Mouse (Mus musculus) hindbrain, embryonic 13.5 days (tissue): ENCODE data around the gene Cox8b. TPM values are rescaled to one million over a fixed set of nuclear protein-coding genes. Genes with fewer than 3 reads are reported as not detected.
A peak's percentile ranks its signal among the peaks of the same experiment; 100 is the strongest.

Experiments used
- ATAC-seq: fragments of 200-750 bp; cut with Nextera tagmentation; 2 replicates; pipeline ENCODE4 v1.8.0; 2017; ENCODE audit warnings: moderate TSS enrichment; ENCODE audit not compliant: low FRiP score
- H3K27ac ChIP-seq: fragments of 300-500 bp; sonication (generic); 2 replicates; pipeline ENCODE4 v1.5.1; 2015; ENCODE audit warnings: inconsistent platforms, mild to moderate bottlenecking, moderate library complexity
- H3K27me3 ChIP-seq: fragments of 300-500 bp; sonication (generic); 2 replicates; pipeline ENCODE4 v1.6.1; 2015; ENCODE audit warnings: mild to moderate bottlenecking, inconsistent platforms
- H3K36me3 ChIP-seq: fragments of 300-500 bp; sonication (generic); 2 replicates; pipeline ENCODE4 v1.6.1; 2015; ENCODE audit warnings: mild to moderate bottlenecking, inconsistent platforms
- H3K4me1 ChIP-seq: fragments of 300-500 bp; sonication (generic); replicated peaks from 2 replicates; pipeline ENCODE4 v1.6.1; 2015; ENCODE audit warnings: inconsistent platforms
- H3K4me2 ChIP-seq: fragments of 300-500 bp; sonication (generic); 2 replicates; pipeline ENCODE4 v1.6.1; 2015; ENCODE audit warnings: inconsistent platforms, mild to moderate bottlenecking, moderate library complexity
- H3K4me3 ChIP-seq: fragments of 300-500 bp; sonication (generic); 2 replicates; pipeline ENCODE4 v1.5.1; 2015; ENCODE audit warnings: mild to moderate bottlenecking, inconsistent platforms
- H3K9ac ChIP-seq: fragments of 300-500 bp; sonication (generic); 2 replicates; pipeline ENCODE4 v1.6.1; 2015; ENCODE audit warnings: mild to moderate bottlenecking, inconsistent platforms
- H3K9me3 ChIP-seq: fragments of 300-500 bp; sonication (generic); 2 replicates; pipeline ENCODE4 v1.6.1; 2016; ENCODE audit warnings: inconsistent platforms
- WGBS: fragments of 180-500 bp; shearing (Covaris S2); methylation state at CpG from one replicate; pipeline ENCODE4 v1.1.7; 2015; 5-methylcytosine and 5-hydroxymethylcytosine counted together
- polyA plus RNA-seq: library from polyadenylated mRNA; unstranded; fragments of >200 nt; fragmentation: Nextera tagmentation; extraction: Ambion mirVana; gene quantifications from 2 replicates; pipeline ENCODE4 v1.2.1, GENCODE M21; 2015

Cox8b gene
- polyA plus RNA-seq, 1 experiment from 2014 or later, result not detected

GRCm38 (mm10) chr7:140938896-140939295 lies 38.6 kb upstream of the Cox8b start:
- Histone ChIP-seq H3K27ac (no peak overlapping the region), H3K9ac (no peak overlapping the region), H3K4me1 (peaks cover 19% of the 10 kb centered on the region), H3K9me3 (no peaks in the 10 kb centered on the region), H3K4me2 (no peak overlapping the region), H3K27me3 (peaks cover 2% of the 10 kb centered on the region; the same call in 1 of the 2 replicates), H3K36me3 (no peaks in the 10 kb centered on the region), H3K4me3 (no peak overlapping the region)
- whole genome bisulfite sequencing, result 22% methylated on average over 2 of the region's 2 CpGs
- no peak for ATAC-seq

GRCm38 (mm10) chr7:140938436-140938835 lies 38.2 kb upstream of the Cox8b start:
- H3K4me1 ChIP-seq, result peaks cover 19% of the 10 kb centered on the region
- 39% methylated on average over 3 of the region's 3 CpGs for WGBS
- no peak overlapping the region for H3K27ac ChIP-seq
- H3K9me3 ChIP-seq, result no peaks in the 10 kb centered on the region
- no peaks in the 10 kb centered on the region for H3K36me3 ChIP-seq
- H3K9ac ChIP-seq, result no peak overlapping the region
- no peak overlapping the region for H3K4me3 ChIP-seq
- no peak for ATAC-seq
- peaks cover 2% of the 10 kb centered on the region; the same call in 1 of the 2 replicates for H3K27me3 ChIP-seq
- H3K4me2 ChIP-seq, result no peak overlapping the region

DNA sequence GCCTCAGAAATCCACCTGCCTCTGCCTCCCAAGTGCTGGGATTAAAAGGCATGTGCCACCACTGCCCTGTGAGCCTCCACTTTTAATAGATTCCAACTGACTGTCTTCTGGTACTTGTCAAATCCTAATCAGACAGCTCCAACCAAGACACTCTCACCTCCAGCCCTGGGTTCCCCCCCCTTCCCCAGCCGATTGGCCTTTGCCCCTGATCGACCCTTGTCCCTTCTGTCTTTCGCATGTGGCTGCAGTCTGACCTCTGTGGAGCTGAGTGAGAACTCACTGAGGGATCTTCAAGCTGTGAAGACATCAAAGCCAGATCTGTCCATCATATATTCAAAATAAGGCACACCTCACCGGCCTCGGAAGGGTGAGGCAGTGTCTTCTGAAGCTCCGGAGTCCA lies 26.9 kb upstream of the Cox8b start:
- Histone ChIP-seq H3K4me1 (peaks cover 16% of the 10 kb centered on the region), H3K4me3 (no peak overlapping the region), H3K27ac (no peak overlapping the region), H3K4me2 (no peak overlapping the region), H3K9me3 (no peaks in the 10 kb centered on the region), H3K27me3 (peaks cover 36% of the 10 kb centered on the region), H3K36me3 (no peaks in the 10 kb centered on the region), H3K9ac (no peak overlapping the region)
- WGBS, result 88% methylated on average over 6 of the region's 6 CpGs
- no peak for ATAC-seq

DNA sequence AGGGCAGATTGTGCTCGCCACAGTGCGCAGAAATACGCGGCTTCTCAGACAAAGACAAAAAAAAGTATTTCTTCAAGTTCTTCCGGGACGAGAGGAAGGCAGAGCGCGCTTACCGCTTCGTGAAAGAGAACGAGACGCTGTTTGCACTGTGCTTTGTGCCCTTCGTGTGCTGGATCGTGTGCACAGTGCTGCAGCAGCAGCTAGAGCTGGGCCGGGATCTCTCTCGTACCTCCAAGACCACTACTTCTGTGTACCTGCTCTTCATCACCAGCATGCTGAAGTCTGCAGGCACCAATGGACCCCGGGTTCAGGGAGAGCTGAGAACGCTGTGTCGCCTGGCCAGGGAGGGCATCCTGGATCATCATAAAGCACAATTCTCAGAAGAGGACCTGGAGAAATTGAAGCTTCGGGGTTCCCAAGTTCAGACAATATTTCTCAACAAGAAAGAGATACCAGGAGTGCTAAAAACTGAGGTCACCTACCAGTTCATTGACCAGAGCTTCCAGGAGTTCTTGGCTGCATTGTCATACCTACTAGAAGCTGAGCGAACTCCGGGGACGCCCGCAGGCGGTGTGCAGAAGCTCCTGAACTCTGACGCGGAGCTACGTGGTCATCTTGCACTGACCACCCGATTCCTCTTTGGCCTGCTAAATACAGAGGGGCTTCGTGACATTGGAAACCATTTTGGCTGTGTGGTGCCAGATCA lies 23.0 kb upstream of the Cox8b start:
- peak overlapping the region; percentile 42 for H3K4me3 ChIP-seq

DNA sequence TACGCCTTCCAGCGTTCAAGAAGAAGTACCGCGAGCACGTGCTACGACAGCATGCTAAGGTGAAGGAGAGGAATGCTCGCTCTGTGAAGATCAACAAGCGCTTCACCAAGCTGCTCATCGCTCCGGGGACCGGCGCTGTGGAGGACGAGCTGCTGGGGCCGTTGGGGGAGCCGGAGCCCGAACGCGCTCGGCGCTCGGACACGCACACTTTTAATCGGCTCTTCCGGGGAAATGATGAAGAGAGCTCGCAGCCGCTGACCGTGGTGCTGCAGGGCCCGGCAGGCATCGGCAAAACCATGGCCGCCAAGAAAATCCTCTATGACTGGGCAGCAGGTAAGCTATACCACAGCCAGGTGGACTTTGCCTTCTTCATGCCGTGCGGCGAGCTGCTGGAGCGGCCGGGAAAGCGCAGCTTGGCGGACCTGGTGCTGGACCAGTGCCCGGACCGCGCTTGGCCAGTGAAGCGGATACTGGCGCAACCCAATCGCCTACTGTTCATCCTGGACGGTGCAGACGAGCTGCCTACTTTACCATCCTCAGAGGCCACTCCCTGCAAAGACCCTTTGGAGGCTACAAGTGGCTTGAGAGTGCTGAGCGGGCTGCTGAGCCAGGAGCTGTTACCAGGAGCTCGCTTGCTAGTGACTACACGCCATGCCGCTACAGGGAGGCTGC lies 22.3 kb upstream of the Cox8b start:
- Histone ChIP-seq H3K4me1 (peaks cover 25% of the 10 kb centered on the region), H3K36me3 (no peaks in the 10 kb centered on the region), H3K9ac (peak overlapping the region; percentile 61), H3K27ac (no peak overlapping the region), H3K9me3 (no peaks in the 10 kb centered on the region), H3K27me3 (peaks cover 79% of the 10 kb centered on the region), H3K4me3 (peak overlapping the region; percentile 42), H3K4me2 (peak overlapping the region; percentile 90)
- peak; percentile 54; the same call in 1 of the 2 replicates for ATAC-seq
- WGBS, result under 1% methylated on average over 49 of the region's 49 CpGs

More for the DNA sequence above, 23.0 kb upstream of the Cox8b start:
- H3K9me3 ChIP-seq, result no peaks in the 10 kb centered on the region
- H3K36me3 ChIP-seq, result no peaks in the 10 kb centered on the region
- H3K27ac ChIP-seq, result no peak overlapping the region
- H3K4me1 ChIP-seq, result peaks cover 25% of the 10 kb centered on the region
- WGBS, result 24% methylated on average over 30 of the region's 30 CpGs
- H3K27me3 ChIP-seq, result peaks cover 72% of the 10 kb centered on the region
- peak overlapping the region; percentile 61 for H3K9ac ChIP-seq
- peak overlapping the region; percentile 90 for H3K4me2 ChIP-seq
- ATAC-seq, result no peak

DNA sequence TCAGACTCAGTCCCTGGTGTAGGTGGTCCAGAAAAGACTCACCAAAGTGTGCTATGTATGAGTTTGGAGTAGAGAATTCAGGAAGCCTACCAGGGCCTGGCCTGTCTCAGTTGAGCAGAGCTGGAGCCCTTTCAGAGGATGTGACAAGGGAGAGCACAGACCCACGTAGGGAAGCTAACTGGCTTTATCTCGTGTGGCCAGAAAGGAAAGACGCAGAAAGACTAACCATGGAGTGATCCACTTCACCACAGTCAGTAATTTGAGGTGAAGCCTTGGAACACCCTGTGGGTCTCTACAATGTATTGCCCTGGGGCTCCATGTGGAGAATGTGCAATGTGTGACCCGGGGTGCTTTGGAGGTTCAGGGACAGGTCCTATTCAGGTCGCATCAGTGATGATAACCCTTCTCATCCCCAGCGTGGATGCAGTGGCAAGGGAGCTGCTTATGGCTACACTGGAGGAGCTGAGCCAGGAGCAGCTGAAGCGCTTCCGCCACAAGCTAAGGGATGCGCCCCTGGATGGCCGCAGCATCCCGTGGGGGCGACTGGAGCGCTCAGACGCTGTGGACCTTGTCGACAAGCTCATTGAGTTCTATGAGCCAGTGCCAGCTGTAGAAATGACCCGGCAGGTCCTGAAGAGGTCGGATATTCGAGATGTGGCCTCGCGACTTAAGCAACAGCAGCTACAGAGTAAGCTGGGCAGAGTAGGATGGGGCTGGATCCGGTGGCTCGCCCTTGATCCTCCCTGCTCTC lies 21.2 kb upstream of the Cox8b start:
- H3K4me1 ChIP-seq, result peaks cover 25% of the 10 kb centered on the region
- H3K9me3 ChIP-seq, result no peaks in the 10 kb centered on the region
- H3K27ac ChIP-seq, result no peak overlapping the region
- H3K4me2 ChIP-seq, result peak overlapping the region; percentile 90
- WGBS, result 27% methylated on average over 22 of the region's 22 CpGs
- H3K9ac ChIP-seq, result no peak overlapping the region
- no peak for ATAC-seq
- H3K4me3 ChIP-seq, result peak overlapping the region; percentile 42
- H3K27me3 ChIP-seq, result peaks cover 79% of the 10 kb centered on the region
- H3K36me3 ChIP-seq, result no peaks in the 10 kb centered on the region

- Histone ChIP-seq H3K4me2 (peak within 1 kb of the TSS; percentile 90; the same call in 1 of the 2 replicates), H3K9ac (no peak within 1 kb of the TSS), H3K27ac (no peak within 1 kb of the TSS), H3K36me3 (no peaks in the 10 kb centered on the region), H3K4me1 (peaks cover 25% of the 10 kb centered on the region), H3K9me3 (no peaks in the 10 kb centered on the region), H3K4me3 (peak within 1 kb of the TSS; percentile 42), H3K27me3 (peaks cover 79% of the 10 kb centered on the region)
- no peak for ATAC-seq
- 81% methylated on average over 8 of the region's 8 CpGs for WGBS
These were observed 20.3 kb upstream of the Cox8b start, which contains the start of gene Nlrp6 for GRCm38 (mm10) chr7:140920418-140921029. Nlrp6 (plus strand) TSS chr7:140920902.

GRCm38 (mm10) chr7:140919911-140920310 lies 19.7 kb upstream of the Cox8b start:
- peaks cover 73% of the 10 kb centered on the region for H3K27me3 ChIP-seq
- ATAC-seq, result no peak
- H3K27ac ChIP-seq, result no peak overlapping the region
- peaks cover 25% of the 10 kb centered on the region for H3K4me1 ChIP-seq
- H3K36me3 ChIP-seq, result no peaks in the 10 kb centered on the region
- H3K4me3 ChIP-seq, result no peak overlapping the region
- H3K4me2 ChIP-seq, result no peak overlapping the region
- WGBS, result 87% methylated on average over 4 of the region's 4 CpGs
- no peaks in the 10 kb centered on the region for H3K9me3 ChIP-seq
- no peak overlapping the region for H3K9ac ChIP-seq

DNA sequence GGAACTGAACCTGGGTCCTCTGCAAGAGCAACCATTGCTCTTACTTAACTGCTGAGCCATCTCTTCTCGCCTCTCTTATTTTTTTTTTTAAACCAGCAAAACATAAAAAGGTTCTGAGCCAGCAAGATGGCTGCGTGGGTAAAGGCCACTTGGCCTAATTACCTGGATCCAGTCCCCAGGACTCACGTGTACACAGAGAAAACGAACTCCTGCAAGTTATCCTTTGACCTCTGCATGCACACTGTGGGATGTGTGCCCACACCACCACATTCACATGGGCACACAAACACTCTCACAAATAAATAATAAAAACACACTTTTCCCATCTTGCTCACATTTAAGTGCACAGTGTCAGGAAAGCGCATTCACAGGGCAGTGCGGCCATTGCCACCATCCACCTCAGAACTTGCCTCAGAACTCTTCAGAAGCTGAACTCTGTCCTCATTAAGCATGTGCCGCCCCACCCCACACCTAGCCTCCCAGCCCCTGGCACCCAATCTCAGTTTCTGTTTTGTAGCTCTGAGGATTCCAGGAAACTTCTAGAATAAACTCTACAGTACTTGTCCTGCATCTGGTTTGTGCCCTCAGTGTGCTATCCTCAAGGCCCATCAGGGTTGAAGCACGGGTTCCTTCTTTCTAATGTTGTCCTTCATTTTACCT lies 13.9 kb upstream of the Cox8b start:
- Histone ChIP-seq H3K36me3 (no peaks in the 10 kb centered on the region), H3K9me3 (no peaks in the 10 kb centered on the region), H3K27me3 (peaks cover 16% of the 10 kb centered on the region), H3K4me3 (no peak overlapping the region), H3K9ac (no peak overlapping the region), H3K4me1 (no peaks in the 10 kb centered on the region), H3K4me2 (no peak overlapping the region), H3K27ac (no peak overlapping the region)
- no peak for ATAC-seq
- 87% methylated on average over 8 of the region's 8 CpGs for WGBS

DNA sequence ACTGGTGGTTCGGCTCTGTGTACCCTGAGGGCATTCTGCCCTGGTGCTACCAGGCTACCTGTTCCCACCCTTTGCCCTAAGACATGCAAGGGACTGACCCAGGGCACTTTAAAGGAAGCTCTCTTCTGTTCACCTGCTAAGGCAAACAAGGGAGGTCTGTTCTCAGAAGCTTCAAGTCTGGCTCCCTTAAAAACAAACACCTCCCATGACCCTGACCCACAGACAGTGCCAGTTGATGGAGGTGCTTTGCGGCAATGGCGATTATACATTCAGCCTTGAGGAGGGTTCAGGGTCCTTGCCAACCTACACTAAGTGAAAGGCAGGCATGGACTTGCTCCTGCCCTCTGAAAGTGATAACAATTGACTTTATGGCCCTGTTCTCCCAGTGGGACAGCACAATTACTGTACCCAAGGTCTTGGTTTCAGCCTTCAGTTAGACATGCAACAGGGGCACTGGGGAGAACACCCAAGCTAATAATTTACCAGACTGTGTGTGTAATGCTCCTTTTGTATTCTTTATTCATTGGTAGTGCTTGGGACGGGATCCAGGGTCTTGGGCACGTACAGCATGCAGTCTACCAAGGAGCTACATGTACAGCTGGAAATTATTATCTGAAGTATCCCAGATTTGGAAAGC lies 12.7 kb upstream of the Cox8b start:
- Histone ChIP-seq H3K9ac (no peak overlapping the region), H3K27me3 (peaks cover 7% of the 10 kb centered on the region; the same call in 1 of the 2 replicates), H3K4me2 (no peak overlapping the region), H3K4me1 (peaks cover 5% of the 10 kb centered on the region; the same call in 1 of the 2 replicates), H3K9me3 (no peaks in the 10 kb centered on the region), H3K4me3 (no peak overlapping the region), H3K36me3 (no peaks in the 10 kb centered on the region), H3K27ac (no peak overlapping the region)
- ATAC-seq, result no peak
- 71% methylated on average over 5 of the region's 5 CpGs for WGBS

DNA sequence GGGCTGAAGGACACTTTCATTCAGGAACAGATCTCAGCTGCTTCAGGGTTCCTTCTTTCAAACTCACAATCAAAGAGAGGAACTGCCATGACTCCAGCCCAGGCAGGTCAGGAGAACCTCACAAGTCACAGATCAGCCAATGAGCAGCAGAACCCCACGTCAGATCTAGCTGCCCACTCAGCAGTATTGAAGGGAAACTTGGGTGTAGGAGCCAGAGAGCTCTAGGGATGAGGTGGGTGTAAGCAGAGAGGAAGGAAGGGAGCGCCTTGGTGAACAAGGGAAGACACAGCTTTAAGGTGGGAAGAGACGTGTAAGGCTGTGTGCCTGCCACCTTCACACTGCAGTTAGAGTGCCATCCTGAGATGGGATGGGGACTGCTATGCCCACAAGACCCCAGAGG lies 12.0 kb upstream of the Cox8b start:
- Histone ChIP-seq H3K36me3 (no peaks in the 10 kb centered on the region), H3K27ac (no peak overlapping the region), H3K4me3 (no peak overlapping the region), H3K4me2 (no peak overlapping the region), H3K9me3 (no peaks in the 10 kb centered on the region), H3K4me1 (peaks cover 5% of the 10 kb centered on the region; the same call in 1 of the 2 replicates), H3K27me3 (0 out of 2 replicates have a peak, but pooled peaks cover under 1% of the 10 kb centered on the region), H3K9ac (no peak overlapping the region)
- WGBS, result 69% methylated on average over 3 of the region's 3 CpGs
- ATAC-seq, result no peak
